Mouse (Mus musculus) heart, postnatal 4 days (tissue): ENCODE measurements around the gene Morn4. TPM values are rescaled to one million over a fixed set of nuclear protein-coding genes. Genes with fewer than 3 reads are reported as not detected.
"Not testable (repeated sequence)": the region's sequence is repeated elsewhere in the genome, so short reads cannot be mapped to it uniquely, and the experiment has no call there.

Experiments used
- DNase-seq: peaks from one replicate; pipeline ENCODE4 v3.0.0; 2021
- total RNA-seq, 2 experiments: library from RNA; stranded (reverse); gene quantifications; 2 replicates each; pipeline ENCODE4 v1.2.3; 2021

The Morn4 gene
- total RNA-seq, 2 experiments from 2014 or later, result 8.8 to 10.6 TPM

DNA sequence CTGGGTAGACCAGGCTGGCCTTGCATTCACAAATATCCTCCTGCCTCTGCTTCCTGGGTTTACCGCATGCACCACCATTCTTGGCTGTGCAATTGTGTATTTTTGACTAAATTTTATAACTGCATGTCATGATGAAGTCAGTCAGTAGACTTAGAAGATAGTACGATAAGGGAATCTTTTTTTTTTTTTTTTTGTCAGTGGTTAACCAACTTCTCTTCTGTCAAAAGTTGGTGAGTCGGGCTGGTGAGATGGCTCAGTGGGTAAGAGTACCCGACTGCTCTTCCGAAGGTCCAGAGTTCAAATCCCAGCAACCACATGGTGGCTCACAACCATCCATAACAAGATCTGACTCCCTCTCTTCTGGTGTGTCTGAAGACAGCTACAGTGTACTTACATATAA, 4.5 kb downstream of the Morn4 start:
- not testable (repeated sequence) for DNase-seq

DNA sequence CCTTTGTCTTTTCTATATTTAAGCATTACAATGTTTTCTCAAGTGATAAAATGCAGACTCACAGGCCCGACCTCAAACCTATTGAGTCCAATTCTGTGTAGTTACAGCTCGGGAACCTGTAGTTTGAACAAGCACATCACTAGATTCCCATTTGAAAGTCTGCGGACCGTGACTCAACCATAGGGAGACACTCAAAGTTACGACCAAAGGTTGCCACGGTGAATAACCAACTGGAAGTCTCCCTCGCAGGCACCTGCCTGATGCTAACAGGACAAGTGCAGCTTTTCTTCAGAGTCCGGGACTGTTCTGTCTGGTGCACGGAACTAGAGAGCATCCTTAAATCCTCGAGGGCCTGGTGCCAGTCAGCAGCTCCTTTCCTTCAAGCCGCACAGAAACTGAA, 5.7 kb downstream of the Morn4 start:
- no peak for DNase-seq

GRCm38 (mm10) chr19:42079950-42080349, 6.2 kb downstream of the Morn4 start:
- no peak for DNase-seq

DNA sequence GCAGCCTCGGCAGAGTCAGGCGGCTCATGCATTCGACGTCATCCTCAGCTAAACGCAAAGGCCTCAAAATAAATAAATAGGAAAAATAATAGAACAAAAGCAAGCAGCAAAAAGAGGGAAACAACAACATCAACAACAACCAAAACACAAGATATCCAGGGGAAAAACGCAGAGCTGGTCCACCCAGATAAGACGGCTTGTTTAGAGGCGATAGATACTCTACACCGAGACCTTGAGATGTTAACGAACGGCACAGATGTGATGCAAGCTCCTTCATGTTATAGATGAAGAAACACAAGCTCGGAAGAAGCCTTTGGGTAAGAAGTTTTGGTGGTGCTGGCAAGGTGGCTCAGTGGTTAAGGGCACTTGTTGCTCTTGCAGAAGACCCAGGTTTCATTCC, 7.2 kb downstream of the Morn4 start:
- no peak for DNase-seq

GRCm38 (mm10) chr19:42078566-42078965, 7.6 kb downstream of the Morn4 start:
- DNase-seq, result no peak

GRCm38 (mm10) chr19:42075992-42076391, 10.2 kb downstream of the Morn4 start:
- no peak for DNase-seq

- DNase-seq, result no peak
Observed at GRCm38 (mm10) chr19:42075051-42075450, 11.1 kb downstream of the Morn4 start.

- DNase-seq, result no peak
Observed at GRCm38 (mm10) chr19:42072802-42073201, 13.4 kb downstream of the Morn4 start.

- DNase-seq, result no peak
Observed at GRCm38 (mm10) chr19:42071886-42072608, 14.1 kb downstream of the Morn4 start.

DNA sequence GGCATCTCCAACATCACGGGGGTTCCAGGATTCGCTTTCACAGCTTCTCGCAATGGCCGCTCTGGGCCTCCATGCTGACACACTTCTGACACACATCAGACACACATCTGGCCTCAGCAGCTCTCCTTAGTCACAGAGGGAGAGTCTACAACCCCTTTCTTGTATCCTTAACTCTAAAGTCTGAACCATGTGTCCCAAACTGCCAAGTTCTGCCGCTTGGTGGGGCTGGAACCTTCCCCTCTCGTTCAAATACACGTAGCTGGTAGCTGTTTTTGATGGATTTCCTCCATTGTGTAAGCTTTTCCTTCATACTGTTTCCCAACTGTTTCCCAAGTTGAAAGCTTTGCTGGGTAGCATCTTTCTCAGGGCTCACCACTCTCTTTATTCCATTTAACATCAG, 14.9 kb downstream of the Morn4 start:
- no peak for DNase-seq

- peak; percentile 29 for DNase-seq
Observed at GRCm38 (mm10) chr19:42069241-42069525, 17.0 kb downstream of the Morn4 start.

- DNase-seq, result no peak
Observed at GRCm38 (mm10) chr19:42068441-42069240, 17.5 kb downstream of the Morn4 start.

DNA sequence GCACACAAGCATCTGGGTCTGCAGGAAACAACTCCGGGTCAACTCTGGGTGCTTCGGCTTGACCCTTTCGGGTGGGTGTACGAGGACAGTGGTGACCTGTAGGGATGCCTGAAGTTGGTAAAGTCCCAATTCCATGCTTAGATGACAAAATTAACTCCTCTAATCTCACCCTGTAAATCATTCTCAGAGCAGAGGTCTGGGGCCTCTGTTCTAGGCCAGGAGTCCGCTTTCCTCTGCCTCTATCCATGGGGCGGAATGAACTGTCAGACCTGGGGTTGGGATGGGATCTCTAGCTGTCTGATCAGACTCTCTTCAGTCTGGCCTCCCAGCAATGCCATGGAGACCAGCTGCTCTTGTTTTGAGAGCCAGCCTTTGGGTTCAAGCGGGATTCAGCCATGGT, 24.7 kb downstream of the Morn4 start:
- no peak for DNase-seq

DNA sequence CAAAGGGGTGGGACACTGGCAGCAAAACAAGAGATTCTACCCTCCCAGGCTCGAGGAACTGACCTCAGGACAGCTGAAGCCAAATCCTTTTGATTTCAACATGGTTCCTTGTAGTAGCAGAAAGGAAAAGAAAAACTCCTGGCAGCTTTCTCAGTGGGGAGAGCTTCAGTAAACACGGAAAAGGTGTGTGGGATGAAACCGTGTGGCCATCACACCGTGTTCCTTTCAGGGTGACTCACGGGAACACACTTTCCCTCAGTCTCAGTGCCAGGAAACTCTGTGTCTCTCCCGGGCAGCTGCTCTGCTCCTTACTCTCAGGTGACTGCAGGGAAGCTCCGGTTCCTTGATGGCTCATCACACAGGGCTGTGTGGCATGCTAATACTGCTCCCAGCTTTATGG, 27.7 kb downstream of the Morn4 start:
- no peak for DNase-seq

DNA sequence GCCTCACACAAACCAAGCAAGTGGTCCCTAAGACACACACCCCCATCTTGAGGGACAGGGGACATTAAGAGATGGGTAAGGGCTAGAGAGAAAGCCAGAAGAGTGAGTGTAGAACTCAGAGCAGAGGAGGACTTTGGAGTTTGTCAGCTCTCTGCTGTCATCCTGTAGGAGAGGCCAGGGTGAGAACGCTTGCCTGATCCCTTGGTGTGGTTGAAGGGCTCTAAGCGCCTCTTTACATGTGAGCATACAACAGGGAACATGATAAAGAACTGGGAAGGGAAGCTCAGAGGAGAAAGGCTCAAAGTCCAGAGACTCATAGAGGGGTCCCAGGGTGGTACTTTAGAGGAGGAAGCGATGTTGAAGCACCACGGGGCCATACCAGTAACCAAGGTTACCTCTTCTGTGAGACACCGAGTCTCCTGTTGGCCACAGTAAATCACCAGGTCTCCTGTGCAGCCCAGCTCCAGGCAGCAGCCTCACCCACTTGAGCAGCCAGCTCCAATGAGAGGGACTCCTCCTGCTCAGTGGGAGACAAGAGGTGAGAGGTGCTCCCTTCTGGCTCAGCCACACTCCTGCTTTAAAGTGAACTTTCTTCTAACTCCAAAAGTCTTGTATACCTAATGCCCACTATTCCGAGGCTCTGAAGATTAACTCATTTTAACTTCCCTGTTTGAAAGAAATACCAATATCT, 29.3 kb downstream of the Morn4 start:
- no peak for DNase-seq

DNA sequence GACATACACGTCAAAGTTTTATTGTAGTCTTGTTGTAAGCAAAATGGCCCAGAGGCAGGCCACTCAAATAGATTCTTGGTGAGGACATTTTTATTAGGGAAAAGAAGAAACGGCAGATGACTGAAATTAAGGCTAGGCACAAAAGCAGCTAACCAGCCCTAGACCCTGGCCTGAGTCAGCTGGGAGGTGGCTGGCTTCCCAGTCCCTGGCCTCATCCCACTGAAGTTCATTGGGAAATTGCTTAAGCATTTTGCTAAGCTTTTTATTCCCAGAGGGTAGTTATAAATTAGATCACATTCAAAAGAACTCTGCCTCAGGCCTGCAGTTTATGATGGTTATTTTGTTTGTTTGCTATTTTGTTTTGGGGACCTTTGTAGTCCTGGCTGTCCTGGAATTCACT, 30.3 kb downstream of the Morn4 start:
- peak; percentile 64 for DNase-seq

GRCm38 (mm10) chr19:42054255-42054654, 31.9 kb downstream of the Morn4 start:
- no peak for DNase-seq

DNA sequence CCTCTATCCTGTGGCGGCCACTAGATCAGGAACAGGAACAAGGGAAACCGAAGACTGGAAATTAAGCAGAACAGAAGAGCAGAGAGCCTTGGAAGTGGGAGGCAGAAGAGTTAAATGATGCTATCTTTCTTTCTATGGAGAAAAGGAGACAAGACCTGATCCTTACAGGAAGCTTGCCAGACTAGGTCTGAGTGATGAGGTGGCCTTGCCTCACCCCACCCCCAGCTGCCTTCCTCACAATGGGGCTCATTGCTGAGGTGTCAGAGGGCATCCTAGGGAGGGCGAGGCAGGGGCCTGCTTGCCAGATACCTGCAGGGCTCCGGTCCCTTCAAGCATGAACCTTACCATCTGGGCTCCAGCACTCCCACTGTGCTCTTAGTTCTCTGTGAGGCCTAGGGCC, 34.2 kb downstream of the Morn4 start, which contains the start of gene 4933411K16Rik:
Gene 4933411K16Rik, plus strand, starts transcription at position 301 of the 400 bp plus-strand sequence.
- no peak for DNase-seq

- no peak for DNase-seq
Observed at GRCm38 (mm10) chr19:42051351-42051750, 34.8 kb downstream of the Morn4 start.

DNA sequence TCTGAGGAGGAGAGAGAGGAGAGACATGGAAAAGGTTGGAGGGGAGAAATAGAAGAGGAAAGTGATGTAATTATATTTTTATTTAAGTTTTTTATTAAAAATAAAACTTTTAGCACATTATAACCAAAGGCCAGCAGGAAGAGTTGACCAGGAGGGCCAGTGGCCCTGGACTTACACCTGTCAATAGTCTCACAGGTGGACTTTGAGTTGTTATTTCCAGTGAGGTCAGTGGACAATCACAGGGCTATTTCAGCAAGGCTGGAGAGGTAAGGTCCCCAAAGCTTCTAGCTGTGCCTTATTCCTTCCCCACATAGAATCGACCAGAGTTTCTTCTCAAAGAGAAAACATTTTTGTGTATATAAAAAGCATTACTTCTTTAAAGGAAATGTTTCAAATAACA, 35.9 kb downstream of the Morn4 start:
- no peak for DNase-seq

DNA sequence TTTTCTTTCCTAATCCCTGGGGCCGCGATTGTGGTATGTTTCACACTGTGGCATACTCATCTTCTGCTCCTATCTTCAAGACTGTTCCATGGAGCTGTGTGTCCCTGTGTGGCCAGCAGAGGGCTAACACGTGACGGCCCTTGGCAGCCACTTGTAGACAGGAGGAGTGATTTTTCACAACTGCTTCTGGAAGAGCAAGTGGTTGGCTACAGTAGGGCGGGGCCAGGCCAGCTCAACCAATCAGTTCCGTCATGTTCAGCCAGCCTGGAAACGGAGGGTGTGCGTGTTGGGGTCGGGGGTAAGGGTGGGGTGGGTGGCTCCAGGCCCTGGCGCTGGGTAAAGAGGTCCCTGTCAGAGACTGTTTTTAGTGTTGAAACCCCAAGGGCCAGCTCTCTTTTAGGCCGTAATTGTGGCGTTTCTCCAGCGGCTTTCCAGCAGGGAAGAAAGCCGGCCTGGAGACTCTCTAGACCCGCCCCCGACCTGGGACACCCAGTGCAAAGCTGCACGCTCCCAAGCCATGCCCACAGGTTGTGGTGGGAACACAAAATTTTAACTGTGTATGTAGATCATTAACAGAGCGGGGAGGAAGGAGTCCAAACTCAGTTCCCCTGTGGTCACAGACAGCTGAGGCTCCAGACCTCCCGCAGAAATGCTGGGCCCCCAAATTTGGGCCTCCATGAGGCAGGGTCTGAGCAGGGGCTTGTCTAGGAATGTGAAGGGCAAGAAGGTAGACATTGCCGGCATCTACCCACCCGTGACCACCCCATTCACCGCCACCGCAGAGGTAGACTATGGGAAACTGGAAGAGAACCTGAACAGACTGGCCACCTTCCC, 40.7 kb downstream of the Morn4 start, which contains the start of gene Hoga1:
Gene Hoga1, plus strand, starts transcription at position 342 of the 834 bp plus-strand sequence.
- peak; percentile 86 for DNase-seq

- no peak for DNase-seq
Observed at GRCm38 (mm10) chr19:42043988-42044387, 42.2 kb downstream of the Morn4 start.
